Mouse (Mus musculus): ENCODE measurements around the gene Farsb. TPM values are rescaled to one million over a fixed set of nuclear protein-coding genes. Genes with fewer than 3 reads are reported as not detected.

Gene Farsb
- total and polyA plus RNA-seq, 2 experiments from 2014 or later, result 90.0 to 138 TPM

DNA sequence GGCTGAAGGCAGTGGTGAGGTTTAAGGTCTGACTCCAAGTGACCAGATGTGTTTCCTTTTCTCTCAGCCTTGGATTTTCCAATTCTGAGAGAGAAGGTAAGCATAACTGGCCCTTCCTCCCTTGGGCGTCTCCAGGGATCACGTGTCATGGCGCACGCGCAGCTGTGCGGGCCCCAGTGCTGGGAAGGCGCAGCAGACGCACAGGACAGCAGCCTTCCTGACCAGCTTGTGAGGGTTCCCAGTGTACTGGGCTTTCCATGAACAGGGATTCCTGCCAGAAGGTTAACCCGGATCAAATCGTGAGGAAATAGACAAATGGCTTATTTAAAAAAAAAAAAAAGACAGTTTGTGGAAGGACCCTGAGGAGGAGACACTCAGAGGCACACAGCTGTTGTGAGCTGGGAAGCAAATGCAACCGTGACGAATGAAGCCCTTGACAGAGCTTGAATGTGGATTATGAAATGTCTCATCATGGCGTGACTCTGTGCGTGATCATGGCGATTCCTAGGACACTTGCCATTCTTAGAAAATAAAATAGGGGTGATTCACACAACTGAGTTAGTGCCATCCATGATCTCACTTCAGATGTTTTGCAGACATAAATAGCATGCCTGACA is 43.6 kb upstream of the Farsb start:
- no peaks in the 10 kb centered on the region for H3K27me3 ChIP-seq (ENCODE audit: insufficient read depth, low read length)
- no peaks in the 10 kb centered on the region for H3K36me3 ChIP-seq (ENCODE audit: insufficient read depth, low read length)
- ATAC-seq (ENCODE audit: low FRiP score) (no peak), DNase-seq (ENCODE audit: low spot score) (no peak)
- H3K4me3 ChIP-seq (ENCODE audit: low read depth, low read length), result no peak overlapping the region
- H3K27ac ChIP-seq (ENCODE audit: low read depth, low read length), result no peak overlapping the region
- no peaks in the 10 kb centered on the region for H3K4me1 ChIP-seq (ENCODE audit: insufficient read depth, low read length)
- no peak overlapping the region for H3K9ac ChIP-seq (replicated peaks; ENCODE audit: low read length, poor library complexity, severe bottlenecking)
- no peaks in the 10 kb centered on the region for H3K9me3 ChIP-seq (ENCODE audit: low read length)
- TF ChIP-seq CTCF (IDR thresholded peaks at IDR 0.05), result no peak
- 83% methylated on average over 15 of the region's 15 CpGs for WGBS
- no peak overlapping the region for H3K4me2 ChIP-seq (ENCODE audit: low read depth, low read length, poor library complexity, severe bottlenecking)

DNA sequence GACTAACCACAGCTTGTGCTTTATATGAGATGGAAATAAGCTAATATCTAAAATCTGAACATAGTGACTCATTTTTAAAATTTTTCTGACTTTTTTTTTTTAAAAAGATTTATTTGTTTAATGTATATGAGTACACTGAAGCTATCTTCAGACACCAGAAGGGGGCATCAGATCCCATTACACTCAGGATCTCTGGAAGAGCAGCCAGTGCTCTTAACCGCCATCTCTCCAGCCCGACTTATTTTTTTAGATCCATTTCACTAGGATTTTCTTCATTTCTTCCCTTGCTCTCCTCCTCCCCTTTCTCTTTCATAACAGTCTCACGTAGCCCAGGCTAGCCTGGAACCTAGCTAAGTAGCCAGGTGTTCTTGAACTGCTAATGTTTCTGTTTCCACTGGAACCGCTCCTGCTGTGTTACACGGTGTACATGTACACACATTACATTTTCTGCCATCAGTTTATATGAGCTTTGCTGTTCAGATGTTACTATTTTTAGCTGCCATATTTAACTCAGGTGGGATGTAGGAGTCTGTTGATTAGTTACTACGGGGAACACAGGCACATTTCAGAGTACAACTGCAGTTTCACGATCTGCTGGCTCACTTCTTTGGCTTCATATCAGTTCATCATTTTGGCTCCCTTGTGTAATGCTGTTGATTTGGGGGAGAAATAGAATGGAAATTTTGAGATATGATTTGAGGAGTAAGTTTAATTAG is 42.0 kb upstream of the Farsb start:
- 70% methylated on average over 7 of the region's 7 CpGs for WGBS
- no peak for ATAC-seq (ENCODE audit: low FRiP score)

DNA sequence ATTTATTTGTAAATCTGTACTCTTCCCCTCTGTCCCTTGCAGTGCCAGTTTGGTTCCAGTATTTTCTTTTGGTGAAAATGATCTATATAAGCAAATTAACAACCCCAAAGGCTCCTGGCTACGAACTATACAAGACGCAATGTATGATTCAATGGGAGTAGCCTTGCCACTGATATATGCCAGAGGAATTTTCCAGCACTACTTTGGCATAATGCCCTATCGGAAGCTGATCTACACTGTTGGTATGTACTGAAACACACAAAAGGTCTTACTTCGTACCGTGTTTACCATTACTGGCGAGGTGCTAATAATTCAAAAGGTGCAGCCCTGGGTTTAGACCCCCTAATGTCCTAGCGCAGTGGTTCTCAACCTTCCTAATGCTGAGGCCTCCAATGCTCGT is 40.3 kb upstream of the Farsb start:
- TF ChIP-seq CTCF (IDR thresholded peaks at IDR 0.05), result no peak
- no peak for DNase-seq (ENCODE audit: low spot score)
- H3K4me2 ChIP-seq (ENCODE audit: low read depth, low read length, poor library complexity, severe bottlenecking), result no peak overlapping the region
- WGBS, result 94% methylated on average over 8 of the region's 8 CpGs
- H3K4me1 ChIP-seq (ENCODE audit: insufficient read depth, low read length), result no peaks in the 10 kb centered on the region
- no peak overlapping the region for H3K4me3 ChIP-seq (ENCODE audit: low read depth, low read length)
- ATAC-seq (ENCODE audit: low FRiP score), result no peak
- H3K36me3 ChIP-seq (ENCODE audit: insufficient read depth, low read length), result no peaks in the 10 kb centered on the region
- no peak overlapping the region for H3K27ac ChIP-seq (ENCODE audit: low read depth, low read length)
- H3K27me3 ChIP-seq (ENCODE audit: insufficient read depth, low read length), result no peaks in the 10 kb centered on the region
- no peak overlapping the region for H3K9ac ChIP-seq (replicated peaks; ENCODE audit: low read length, poor library complexity, severe bottlenecking)
- H3K9me3 ChIP-seq (ENCODE audit: low read length), result no peaks in the 10 kb centered on the region

More for the DNA sequence above, 42.0 kb upstream of the Farsb start:
- H3K27ac ChIP-seq (ENCODE audit: low read depth, low read length), result no peak overlapping the region
- no peaks in the 10 kb centered on the region for H3K9me3 ChIP-seq (ENCODE audit: low read length)
- no peaks in the 10 kb centered on the region for H3K4me1 ChIP-seq (ENCODE audit: insufficient read depth, low read length)
- TF ChIP-seq CTCF (IDR thresholded peaks at IDR 0.05), result peak; percentile 47
- H3K36me3 ChIP-seq (ENCODE audit: insufficient read depth, low read length), result no peaks in the 10 kb centered on the region
- H3K27me3 ChIP-seq (ENCODE audit: insufficient read depth, low read length), result no peaks in the 10 kb centered on the region
- DNase-seq (ENCODE audit: low spot score), result peak; percentile 53
- H3K4me3 ChIP-seq (ENCODE audit: low read depth, low read length), result no peak overlapping the region
- no peak overlapping the region for H3K9ac ChIP-seq (replicated peaks; ENCODE audit: low read length, poor library complexity, severe bottlenecking)
- H3K4me2 ChIP-seq (ENCODE audit: low read depth, low read length, poor library complexity, severe bottlenecking), result no peak overlapping the region

DNA sequence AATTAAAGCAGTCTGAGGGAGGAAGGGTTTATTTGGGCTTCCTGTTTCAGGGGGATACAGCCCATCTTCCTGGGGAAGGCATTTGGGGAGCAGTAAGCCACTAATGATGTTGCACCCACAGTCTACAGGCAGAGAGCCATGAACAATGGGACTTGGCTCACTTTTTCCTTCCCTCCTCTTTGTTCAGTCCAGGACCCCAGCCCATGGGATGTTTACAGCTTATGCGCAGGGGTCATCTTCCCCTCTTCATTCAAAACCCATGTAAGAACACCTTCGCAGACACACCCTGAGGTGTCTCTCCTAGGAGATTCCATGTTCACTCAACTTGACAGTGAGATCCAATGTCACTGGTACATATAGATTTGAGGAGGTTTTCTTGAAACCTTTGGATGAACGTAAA is 39.7 kb upstream of the Farsb start:
- no peaks in the 10 kb centered on the region for H3K4me1 ChIP-seq (ENCODE audit: insufficient read depth, low read length)
- DNase-seq (ENCODE audit: low spot score) (no peak), ATAC-seq (ENCODE audit: low FRiP score) (no peak)

DNA sequence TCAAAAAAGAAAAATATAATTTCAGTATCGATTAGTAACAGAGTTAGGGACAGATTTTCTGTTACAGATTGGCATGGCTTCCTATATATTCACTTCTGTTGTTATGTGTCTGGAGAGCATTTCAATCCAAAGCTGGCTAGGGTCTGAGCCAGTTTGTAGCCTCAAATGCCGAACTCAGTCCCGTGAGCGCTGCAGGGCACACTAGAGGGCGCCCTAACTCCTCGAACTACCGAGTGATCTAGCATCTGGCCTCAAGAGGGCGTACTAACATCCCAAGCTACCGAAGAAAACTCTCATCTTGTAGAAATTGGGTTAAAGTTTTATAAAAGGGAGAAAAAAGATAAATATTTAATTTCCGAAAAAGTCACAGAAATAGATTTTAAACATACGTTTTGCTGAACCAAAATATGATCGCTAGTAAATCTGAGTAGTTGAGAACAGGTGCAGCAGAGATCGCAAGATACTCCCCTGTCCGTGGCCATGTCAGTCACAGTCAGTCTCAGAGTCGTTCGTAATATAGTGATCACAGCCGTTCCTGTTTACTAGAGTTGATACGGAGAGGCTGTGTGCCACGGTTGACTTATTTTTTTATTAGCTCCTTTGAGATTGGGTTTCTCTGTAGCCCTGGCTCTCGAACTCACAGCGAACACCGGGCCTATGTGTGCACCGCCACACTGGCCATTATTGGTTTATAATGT is 36.6 kb upstream of the Farsb start:
- peak; percentile 97 for TF ChIP-seq CTCF (IDR thresholded peaks at IDR 0.05)
- no peak; the same call in 1 of the 2 replicates for ATAC-seq (ENCODE audit: low FRiP score)
- no peak overlapping the region for H3K4me3 ChIP-seq (ENCODE audit: low read depth, low read length)
- no peaks in the 10 kb centered on the region for H3K36me3 ChIP-seq (ENCODE audit: insufficient read depth, low read length)
- WGBS, result 47% methylated on average over 23 of the region's 23 CpGs
- no peak overlapping the region for H3K9ac ChIP-seq (replicated peaks; ENCODE audit: low read length, poor library complexity, severe bottlenecking)
- no peak overlapping the region for H3K27ac ChIP-seq (ENCODE audit: low read depth, low read length)
- H3K4me2 ChIP-seq (ENCODE audit: low read depth, low read length, poor library complexity, severe bottlenecking), result no peak overlapping the region
- peak; percentile 80 for DNase-seq (ENCODE audit: low spot score)
- H3K9me3 ChIP-seq (ENCODE audit: low read length), result no peaks in the 10 kb centered on the region
- no peaks in the 10 kb centered on the region for H3K4me1 ChIP-seq (ENCODE audit: insufficient read depth, low read length)
- no peaks in the 10 kb centered on the region for H3K27me3 ChIP-seq (ENCODE audit: insufficient read depth, low read length)

More for the DNA sequence above, 39.7 kb upstream of the Farsb start:
- TF ChIP-seq CTCF (IDR thresholded peaks at IDR 0.05), result no peak
- Histone ChIP-seq H3K27me3 (ENCODE audit: insufficient read depth, low read length) (no peaks in the 10 kb centered on the region), H3K4me3 (ENCODE audit: low read depth, low read length) (no peak overlapping the region), H3K36me3 (ENCODE audit: insufficient read depth, low read length) (no peaks in the 10 kb centered on the region), H3K9ac (replicated peaks; ENCODE audit: low read length, poor library complexity, severe bottlenecking) (no peak overlapping the region), H3K9me3 (ENCODE audit: low read length) (no peaks in the 10 kb centered on the region), H3K27ac (ENCODE audit: low read depth, low read length) (no peak overlapping the region), H3K4me2 (ENCODE audit: low read depth, low read length, poor library complexity, severe bottlenecking) (no peak overlapping the region)
- 97% methylated on average over 3 of the region's 3 CpGs for WGBS

DNA sequence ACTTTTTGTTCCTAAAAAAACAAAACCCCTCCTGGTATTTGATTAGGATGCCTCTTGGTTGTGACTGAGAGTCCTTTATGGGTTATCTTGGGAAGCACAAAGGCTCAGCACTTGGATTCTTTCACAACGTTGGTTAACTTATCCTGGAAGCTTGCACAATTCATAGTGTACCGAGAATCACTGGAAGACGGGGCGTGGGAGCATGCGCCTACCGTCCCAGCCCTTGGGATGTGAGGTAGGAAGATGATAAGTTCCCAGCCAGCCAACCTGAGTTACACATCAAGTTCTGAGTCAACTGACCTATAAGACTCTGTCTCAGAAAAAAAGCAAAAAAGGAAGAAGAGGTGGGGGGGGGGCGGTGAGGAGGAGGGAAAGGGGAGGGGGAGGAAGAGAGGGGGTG is 30.2 kb upstream of the Farsb start:
- no peak for ATAC-seq (ENCODE audit: low FRiP score)
- Histone ChIP-seq H3K9ac (replicated peaks; ENCODE audit: low read length, poor library complexity, severe bottlenecking) (no peak overlapping the region), H3K4me1 (ENCODE audit: insufficient read depth, low read length) (no peaks in the 10 kb centered on the region), H3K27ac (ENCODE audit: low read depth, low read length) (no peak overlapping the region), H3K4me2 (ENCODE audit: low read depth, low read length, poor library complexity, severe bottlenecking) (no peak overlapping the region), H3K36me3 (ENCODE audit: insufficient read depth, low read length) (no peaks in the 10 kb centered on the region), H3K4me3 (ENCODE audit: low read depth, low read length) (no peak overlapping the region), H3K27me3 (ENCODE audit: insufficient read depth, low read length) (no peaks in the 10 kb centered on the region), H3K9me3 (ENCODE audit: low read length) (no peaks in the 10 kb centered on the region)
- 93% methylated on average over 7 of the region's 7 CpGs for WGBS
- DNase-seq (ENCODE audit: low spot score), result no peak
- no peak for TF ChIP-seq CTCF (IDR thresholded peaks at IDR 0.05)
